Mouse (Mus musculus): ENCODE results near the gene Adora3. TPM values are rescaled to one million over a fixed set of nuclear protein-coding genes. Genes with fewer than 3 reads are reported as not detected.

The Adora3 gene
- polyA plus RNA-seq, 1 experiment from 2014 or later: 4.1 TPM

GRCm38 (mm10) chr3:105846294-105847069 is 24.2 kb upstream of the Adora3 start:
- Histone ChIP-seq H3K27ac (replicated peaks) (no peak overlapping the region), H3K4me3 (replicated peaks) (no peak overlapping the region), H3K4me1 (no peaks in the 10 kb centered on the region), H3K9ac (no peak overlapping the region), H3K36me3 (no peaks in the 10 kb centered on the region), H3K27me3 (no peaks in the 10 kb centered on the region), H3K9me3 (replicated peaks) (no peaks in the 10 kb centered on the region), H3K4me2 (replicated peaks) (no peak overlapping the region)
- ATAC-seq (ENCODE audit: insufficient number of reproducible peaks, low FRiP score, low TSS enrichment, low read depth): no peak
- 56% methylated on average over 7 of the region's 7 CpGs for WGBS

DNA sequence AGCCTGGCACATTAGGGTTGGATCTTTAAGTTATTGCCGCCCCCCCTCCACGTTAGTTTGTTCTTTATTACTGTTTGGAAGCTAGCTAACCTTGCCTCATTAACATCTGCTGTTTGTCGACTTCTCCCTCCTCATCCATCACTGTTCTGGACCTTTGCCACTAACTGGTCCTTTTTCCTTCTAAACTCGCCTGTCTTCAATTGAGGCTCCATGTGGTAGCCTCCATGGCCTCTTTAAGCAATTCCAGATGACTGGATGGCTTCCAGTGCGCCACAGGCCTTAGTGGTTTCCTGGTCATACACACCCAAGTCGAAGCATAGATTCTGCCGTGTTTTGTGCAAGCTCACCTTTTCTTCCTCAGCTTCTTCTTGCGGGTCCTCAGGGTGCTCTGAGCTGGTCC is 16.9 kb upstream of the Adora3 start:
- no peak overlapping the region for H3K4me2 ChIP-seq (replicated peaks)
- H3K4me1 ChIP-seq: peaks cover 10% of the 10 kb centered on the region
- no peaks in the 10 kb centered on the region for H3K27me3 ChIP-seq
- H3K9me3 ChIP-seq (replicated peaks): no peaks in the 10 kb centered on the region
- no peaks in the 10 kb centered on the region for H3K36me3 ChIP-seq
- ATAC-seq (ENCODE audit: insufficient number of reproducible peaks, low FRiP score, low TSS enrichment, low read depth): no peak
- H3K27ac ChIP-seq (replicated peaks): no peak overlapping the region
- no peak overlapping the region for H3K9ac ChIP-seq
- no peak overlapping the region for H3K4me3 ChIP-seq (replicated peaks)
- 42% methylated on average over 8 of the region's 8 CpGs for WGBS

- Histone ChIP-seq H3K4me2 (replicated peaks) (no peak overlapping the region), H3K27ac (replicated peaks) (no peak overlapping the region), H3K36me3 (no peaks in the 10 kb centered on the region), H3K4me3 (replicated peaks) (no peak overlapping the region), H3K27me3 (no peaks in the 10 kb centered on the region), H3K4me1 (peaks cover 10% of the 10 kb centered on the region), H3K9ac (no peak overlapping the region), H3K9me3 (replicated peaks) (no peaks in the 10 kb centered on the region)
- no peak for ATAC-seq (ENCODE audit: insufficient number of reproducible peaks, low FRiP score, low TSS enrichment, low read depth)
- WGBS: 72% methylated on average over 4 of the region's 4 CpGs
These were observed 15.9 kb upstream of the Adora3 start for GRCm38 (mm10) chr3:105854786-105855185.

DNA sequence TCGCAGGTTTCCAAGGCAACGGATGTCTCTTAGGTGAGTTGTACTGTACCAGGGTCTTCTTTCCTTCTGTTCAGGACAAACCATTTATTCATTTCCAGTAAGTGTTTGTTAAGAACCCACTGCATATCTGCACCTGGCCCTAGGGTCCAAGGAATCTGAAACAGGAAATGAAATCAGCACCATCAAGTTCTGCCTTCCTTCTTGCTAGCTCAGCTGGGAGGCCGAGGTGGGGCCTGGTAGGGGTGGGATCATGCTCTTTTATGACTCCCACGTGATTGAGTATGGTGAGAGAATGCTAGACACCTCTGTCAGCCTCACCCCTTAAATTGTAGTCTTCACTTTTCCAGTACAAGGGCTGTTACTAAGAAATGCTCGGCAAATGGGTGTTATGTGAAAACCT is 13.1 kb upstream of the Adora3 start:
- no peak for ATAC-seq (ENCODE audit: insufficient number of reproducible peaks, low FRiP score, low TSS enrichment, low read depth)
- no peaks in the 10 kb centered on the region for H3K9me3 ChIP-seq (replicated peaks)
- no peak overlapping the region for H3K4me2 ChIP-seq (replicated peaks)
- no peaks in the 10 kb centered on the region for H3K27me3 ChIP-seq
- H3K36me3 ChIP-seq: no peaks in the 10 kb centered on the region
- H3K4me1 ChIP-seq: peaks cover 10% of the 10 kb centered on the region
- H3K27ac ChIP-seq (replicated peaks): no peak overlapping the region
- no peak overlapping the region for H3K4me3 ChIP-seq (replicated peaks)
- 62% methylated on average over 5 of the region's 5 CpGs for WGBS
- no peak overlapping the region for H3K9ac ChIP-seq

- Histone ChIP-seq H3K36me3 (no peaks in the 10 kb centered on the region), H3K27ac (replicated peaks) (no peak overlapping the region), H3K27me3 (no peaks in the 10 kb centered on the region), H3K9ac (no peak overlapping the region), H3K4me2 (replicated peaks) (no peak overlapping the region), H3K9me3 (replicated peaks) (no peaks in the 10 kb centered on the region), H3K4me1 (0 out of 2 replicates have a peak, but pooled peaks cover 6% of the 10 kb centered on the region), H3K4me3 (replicated peaks) (no peak overlapping the region)
- ATAC-seq (ENCODE audit: insufficient number of reproducible peaks, low FRiP score, low TSS enrichment, low read depth): no peak
- 30% methylated on average over 7 of the region's 7 CpGs for WGBS
These were observed 8.8 kb upstream of the Adora3 start for GRCm38 (mm10) chr3:105861747-105862366.

DNA sequence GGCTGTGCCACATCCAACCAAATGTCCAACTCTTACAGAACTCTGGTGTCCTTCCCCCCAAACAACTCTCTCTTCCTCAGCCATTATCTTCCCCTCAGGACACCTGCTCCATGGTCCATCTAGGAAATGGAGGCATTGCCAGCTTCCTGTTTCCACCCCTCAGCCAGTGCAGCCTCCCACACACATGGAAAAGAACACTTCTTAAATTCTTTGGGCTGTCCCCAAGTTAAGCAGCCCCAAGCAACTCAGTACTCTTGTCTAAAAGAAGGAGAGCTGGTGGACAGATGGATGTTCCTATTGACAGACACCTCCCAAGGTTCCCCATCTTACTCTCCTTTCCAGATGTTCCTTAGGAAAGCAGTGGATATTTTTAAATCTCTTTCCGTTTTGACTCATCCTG is 6.5 kb upstream of the Adora3 start:
- Histone ChIP-seq H3K27me3 (no peaks in the 10 kb centered on the region), H3K4me3 (replicated peaks) (no peak overlapping the region), H3K9me3 (replicated peaks) (no peaks in the 10 kb centered on the region), H3K36me3 (no peaks in the 10 kb centered on the region), H3K27ac (replicated peaks) (no peak overlapping the region), H3K4me1 (0 out of 2 replicates have a peak, but pooled peaks cover 6% of the 10 kb centered on the region), H3K4me2 (replicated peaks) (no peak overlapping the region), H3K9ac (no peak overlapping the region)
- 59% methylated on average over 1 of the region's 1 CpGs for WGBS
- no peak for ATAC-seq (ENCODE audit: insufficient number of reproducible peaks, low FRiP score, low TSS enrichment, low read depth)

GRCm38 (mm10) chr3:105865122-105865521 is 5.5 kb upstream of the Adora3 start:
- Histone ChIP-seq H3K4me3 (replicated peaks) (no peak overlapping the region), H3K9ac (no peak overlapping the region), H3K27ac (replicated peaks) (no peak overlapping the region), H3K4me2 (replicated peaks) (no peak overlapping the region), H3K36me3 (no peaks in the 10 kb centered on the region), H3K9me3 (replicated peaks) (no peaks in the 10 kb centered on the region), H3K4me1 (0 out of 2 replicates have a peak, but pooled peaks cover 6% of the 10 kb centered on the region), H3K27me3 (no peaks in the 10 kb centered on the region)
- WGBS: 52% methylated on average over 9 of the region's 9 CpGs
- no peak for ATAC-seq (ENCODE audit: insufficient number of reproducible peaks, low FRiP score, low TSS enrichment, low read depth)

DNA sequence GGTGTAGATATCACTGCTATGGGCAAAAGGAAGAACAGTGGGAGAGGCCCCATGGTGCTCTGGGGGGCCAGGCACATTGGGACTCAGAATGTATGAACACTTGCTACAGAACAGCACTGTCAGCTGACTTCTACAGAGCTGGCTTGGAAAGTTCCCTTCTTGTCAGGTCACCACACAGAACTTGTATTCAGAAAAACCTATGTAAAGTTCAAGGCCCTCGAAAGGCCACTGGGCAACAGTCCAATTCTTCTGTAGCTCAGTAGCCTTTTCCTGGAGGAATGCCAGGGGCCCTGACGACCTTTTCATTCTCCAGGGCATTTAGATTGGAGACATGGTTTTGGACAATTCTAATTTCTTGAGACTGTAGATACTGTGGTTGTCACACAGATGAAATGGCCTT is 2.5 kb upstream of the Adora3 start:
- WGBS: 65% methylated on average over 2 of the region's 2 CpGs
- ATAC-seq (ENCODE audit: insufficient number of reproducible peaks, low FRiP score, low TSS enrichment, low read depth): no peak
- H3K4me1 ChIP-seq: 0 out of 2 replicates have a peak, but pooled peaks cover 6% of the 10 kb centered on the region
- no peak overlapping the region for H3K4me3 ChIP-seq (replicated peaks)
- no peaks in the 10 kb centered on the region for H3K9me3 ChIP-seq (replicated peaks)
- no peak overlapping the region for H3K9ac ChIP-seq
- H3K27ac ChIP-seq (replicated peaks): no peak overlapping the region
- H3K4me2 ChIP-seq (replicated peaks): no peak overlapping the region
- H3K27me3 ChIP-seq: no peaks in the 10 kb centered on the region
- H3K36me3 ChIP-seq: no peaks in the 10 kb centered on the region

GRCm38 (mm10) chr3:105872034-105872433 is 1.4 kb downstream of the Adora3 start:
- Histone ChIP-seq H3K4me1 (no peaks in the 10 kb centered on the region), H3K9ac (no peak overlapping the region), H3K4me2 (replicated peaks) (no peak overlapping the region), H3K4me3 (replicated peaks) (no peak overlapping the region), H3K27me3 (no peaks in the 10 kb centered on the region), H3K36me3 (no peaks in the 10 kb centered on the region), H3K27ac (replicated peaks) (no peak overlapping the region), H3K9me3 (replicated peaks) (no peaks in the 10 kb centered on the region)
- ATAC-seq (ENCODE audit: insufficient number of reproducible peaks, low FRiP score, low TSS enrichment, low read depth): no peak
- WGBS: 31% methylated on average over 6 of the region's 6 CpGs

GRCm38 (mm10) chr3:105872579-105872978 is 1.9 kb downstream of the Adora3 start:
- ATAC-seq (ENCODE audit: insufficient number of reproducible peaks, low FRiP score, low TSS enrichment, low read depth): no peak
- 42% methylated on average over 3 of the region's 3 CpGs for WGBS
- Histone ChIP-seq H3K27me3 (no peaks in the 10 kb centered on the region), H3K9ac (no peak overlapping the region), H3K4me3 (replicated peaks) (no peak overlapping the region), H3K27ac (replicated peaks) (no peak overlapping the region), H3K9me3 (replicated peaks) (no peaks in the 10 kb centered on the region), H3K4me2 (replicated peaks) (no peak overlapping the region), H3K36me3 (no peaks in the 10 kb centered on the region), H3K4me1 (no peaks in the 10 kb centered on the region)

- no peaks in the 10 kb centered on the region for H3K36me3 ChIP-seq
- no peaks in the 10 kb centered on the region for H3K4me1 ChIP-seq
- no peaks in the 10 kb centered on the region for H3K27me3 ChIP-seq
- H3K9ac ChIP-seq: no peak overlapping the region
- H3K4me3 ChIP-seq (replicated peaks): no peak overlapping the region
- no peak overlapping the region for H3K4me2 ChIP-seq (replicated peaks)
- H3K9me3 ChIP-seq (replicated peaks): no peaks in the 10 kb centered on the region
- ATAC-seq (ENCODE audit: insufficient number of reproducible peaks, low FRiP score, low TSS enrichment, low read depth): no peak
- H3K27ac ChIP-seq (replicated peaks): no peak overlapping the region
- 77% methylated on average over 6 of the region's 6 CpGs for WGBS
These were observed 3.1 kb downstream of the Adora3 start for GRCm38 (mm10) chr3:105873451-105874445.

All from embryonic facial prominence, embryonic 15.5 days (tissue).